Mouse (Mus musculus) CD4-positive, CD25-positive, alpha-beta regulatory T cell, adult 4 months (primary cell): ENCODE results near the gene Cetn4. TPM values are rescaled to one million over a fixed set of nuclear protein-coding genes. Genes with fewer than 3 reads are reported as not detected.

Source experiments
- ATAC-seq: one replicate; pipeline ENCODE4 v1.8.0; 2017
- polyA plus RNA-seq, 2 experiments: library from polyadenylated mRNA; unstranded; fragments of 100-300 nt; shearing (Covaris generic); gene quantifications; one replicate each; pipeline ENCODE4 v1.2.1; 2017

Gene Cetn4
- polyA plus RNA-seq, 2 experiments from 2014 or later = 0.46 to 0.62 TPM

DNA sequence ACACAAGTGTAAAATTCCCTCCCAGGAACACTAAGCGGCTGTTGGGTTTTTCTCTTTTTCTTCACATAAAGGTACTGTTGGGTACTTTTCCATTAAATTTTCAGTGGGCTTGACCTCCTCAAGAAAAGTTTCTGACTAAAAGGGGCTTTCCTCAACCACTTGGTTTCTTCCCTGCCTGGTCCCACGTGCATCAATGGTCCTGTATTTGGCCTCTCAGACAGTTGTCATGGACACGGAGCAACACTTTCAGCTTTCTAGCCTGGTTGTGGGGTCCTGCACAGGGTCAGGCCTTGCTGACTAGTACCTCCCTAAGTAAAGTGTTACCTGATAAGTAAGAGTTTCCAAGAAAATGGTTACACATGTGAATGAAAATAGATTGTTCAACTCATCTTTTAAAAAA is 13.0 kb downstream of the Cetn4 start:
- ATAC-seq = no peak

DNA sequence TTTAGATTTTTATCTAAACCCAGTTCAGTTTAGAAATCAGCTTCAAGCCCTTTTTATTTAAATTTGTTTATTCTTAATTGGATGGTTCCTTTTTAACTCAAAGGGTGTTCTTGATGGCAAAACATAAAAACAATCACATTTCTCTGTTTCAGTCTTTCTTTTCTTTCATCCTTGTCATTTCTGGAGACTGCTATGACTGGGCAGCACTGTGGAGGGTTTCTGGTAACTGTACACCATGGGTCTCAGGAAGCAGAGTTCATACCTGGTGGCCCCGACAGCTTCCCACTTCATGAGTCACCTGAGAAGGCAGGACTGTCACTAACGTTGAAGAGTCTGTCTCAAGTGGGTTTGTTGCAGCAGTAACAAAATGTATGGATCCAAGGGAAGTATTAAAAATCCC is 19.9 kb downstream of the Cetn4 start:
- peak; percentile 49 for ATAC-seq

DNA sequence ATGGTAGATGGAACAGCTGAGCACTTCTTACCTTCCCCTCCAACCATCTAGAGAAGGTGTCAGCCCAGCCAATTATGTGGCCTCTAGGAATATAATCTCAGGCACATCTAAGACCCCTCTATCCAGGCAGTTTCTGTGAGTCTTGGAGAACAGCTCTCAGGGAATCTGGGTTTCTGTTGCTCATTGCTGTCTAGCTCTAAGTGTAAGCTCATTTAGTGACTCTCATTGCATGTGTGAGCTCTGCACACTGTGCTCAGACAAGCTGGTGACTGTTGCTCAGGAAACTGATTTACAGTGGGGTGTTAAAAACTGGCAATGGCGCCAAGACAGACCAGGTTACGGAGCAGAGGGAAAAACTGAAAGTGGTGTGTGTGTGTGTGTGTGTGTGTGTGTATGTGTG is 20.6 kb downstream of the Cetn4 start:
- no peak for ATAC-seq

DNA sequence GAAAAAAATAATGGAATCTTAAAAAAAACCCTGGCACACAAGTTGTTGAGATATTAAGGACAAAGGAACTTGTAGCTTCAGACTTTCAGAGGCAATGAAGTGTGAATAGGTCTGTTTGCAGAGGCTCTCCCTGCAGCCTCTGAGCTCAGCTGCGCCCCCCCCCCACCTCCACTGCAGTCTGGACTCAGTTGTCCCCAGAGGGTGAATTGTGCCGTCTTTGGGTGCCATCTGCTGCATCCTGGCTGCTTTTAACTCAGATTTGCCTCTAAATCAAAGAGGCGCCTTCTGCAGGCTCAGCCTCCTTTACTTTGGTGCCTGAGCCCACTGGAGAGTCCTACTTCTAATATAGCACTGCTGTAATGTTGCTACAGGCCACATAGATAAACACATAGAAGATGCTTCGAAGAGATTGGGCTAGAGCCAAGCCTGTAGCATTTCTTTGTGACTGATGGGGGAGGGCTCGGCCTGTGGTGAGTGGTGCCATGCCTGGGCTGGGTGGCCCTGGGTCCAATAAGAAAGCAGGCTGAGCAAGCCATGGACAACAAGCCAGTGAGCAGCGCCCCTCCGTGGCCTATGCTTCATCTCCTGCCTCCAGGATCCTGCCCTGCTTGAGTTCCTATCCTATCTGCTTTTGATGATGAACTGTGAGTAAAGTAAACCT is 21.5 kb downstream of the Cetn4 start:
- no peak for ATAC-seq

DNA sequence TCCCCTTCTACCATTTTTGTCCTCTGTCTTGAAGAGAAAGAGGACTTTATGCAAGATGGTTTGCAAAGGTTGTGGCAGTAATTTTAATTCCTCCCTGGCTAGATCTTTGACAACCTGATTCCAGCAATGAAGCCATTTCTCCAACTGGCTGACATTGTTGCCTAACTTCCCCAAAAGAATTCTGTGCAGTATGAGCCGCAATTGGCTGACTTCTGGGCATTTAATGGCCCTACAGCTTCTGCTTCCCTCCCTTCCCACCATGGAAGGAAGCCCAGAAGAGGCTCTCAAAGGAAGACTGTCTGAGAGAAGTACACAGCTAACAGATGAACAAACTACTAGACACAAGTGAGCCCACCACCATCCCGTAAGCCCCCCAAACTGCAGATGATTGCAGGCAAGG is 23.3 kb downstream of the Cetn4 start:
- no peak for ATAC-seq

DNA sequence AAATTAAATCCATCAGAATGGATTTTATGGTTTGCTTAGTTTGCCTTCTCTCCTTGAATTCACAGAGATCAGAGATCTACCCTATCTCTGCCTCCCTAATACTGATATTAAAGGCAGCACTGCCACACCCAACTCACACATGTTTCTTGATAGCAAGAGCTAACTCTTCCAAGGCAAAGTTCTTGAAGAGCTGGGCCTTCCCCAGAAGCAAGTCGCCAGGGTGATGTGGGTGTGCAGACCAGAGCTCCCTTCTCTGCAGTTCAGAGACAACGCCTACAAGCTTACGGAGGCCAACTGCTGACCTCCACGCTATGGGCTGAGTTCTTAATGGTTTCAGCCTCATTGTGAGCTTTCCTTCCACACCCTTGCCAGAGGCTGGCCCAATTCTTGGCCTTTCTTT is 29.3 kb downstream of the Cetn4 start:
- no peak for ATAC-seq

DNA sequence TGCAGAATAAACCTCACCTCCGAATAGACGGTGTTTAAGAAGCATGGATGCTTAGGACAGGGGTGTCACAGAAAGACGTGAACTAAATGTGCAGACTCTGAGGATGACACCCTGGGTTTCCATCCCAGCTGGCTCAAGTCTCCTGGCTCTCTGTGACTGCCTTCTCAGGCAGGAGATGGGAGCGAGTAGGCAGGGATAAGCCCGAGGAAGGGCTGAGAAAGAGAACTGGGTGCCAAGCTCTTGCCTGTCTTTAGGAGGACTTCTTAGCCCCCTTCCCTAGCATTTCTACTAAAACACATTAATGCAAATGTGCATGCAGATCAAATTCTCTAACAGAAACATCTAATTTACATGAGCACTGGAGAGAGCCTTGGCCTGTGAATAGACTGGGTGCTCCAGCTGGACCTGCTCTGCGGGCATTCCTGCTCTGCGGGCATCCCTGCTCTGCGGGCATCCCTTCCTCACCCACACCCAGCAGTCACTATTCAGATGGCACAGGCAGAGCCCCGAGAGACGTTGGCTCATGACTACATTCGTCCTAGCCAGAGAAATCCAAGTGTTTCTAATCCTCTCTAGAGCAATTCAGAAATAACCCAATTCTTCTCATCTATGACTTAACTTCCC is 30.1 kb downstream of the Cetn4 start:
- no peak for ATAC-seq

DNA sequence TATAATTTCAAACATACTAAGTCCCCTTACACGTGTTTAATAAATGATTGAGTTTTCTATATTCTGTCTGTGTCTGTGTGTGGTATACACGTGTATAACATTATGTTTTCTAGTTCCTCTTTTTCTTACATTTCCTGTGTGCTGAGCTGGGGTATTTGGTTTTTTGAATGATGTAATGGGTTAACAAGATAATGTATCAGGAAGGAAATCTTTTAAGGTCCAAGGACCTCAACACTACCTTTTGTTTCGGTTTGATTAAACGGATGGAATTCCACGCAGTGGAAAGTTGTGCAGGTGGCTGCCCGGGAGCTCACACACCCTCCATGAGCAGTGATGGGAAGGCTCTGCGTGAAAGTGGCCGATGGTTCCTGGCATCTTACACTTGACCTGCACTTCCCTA is 31.6 kb downstream of the Cetn4 start:
- ATAC-seq = peak; percentile 50

DNA sequence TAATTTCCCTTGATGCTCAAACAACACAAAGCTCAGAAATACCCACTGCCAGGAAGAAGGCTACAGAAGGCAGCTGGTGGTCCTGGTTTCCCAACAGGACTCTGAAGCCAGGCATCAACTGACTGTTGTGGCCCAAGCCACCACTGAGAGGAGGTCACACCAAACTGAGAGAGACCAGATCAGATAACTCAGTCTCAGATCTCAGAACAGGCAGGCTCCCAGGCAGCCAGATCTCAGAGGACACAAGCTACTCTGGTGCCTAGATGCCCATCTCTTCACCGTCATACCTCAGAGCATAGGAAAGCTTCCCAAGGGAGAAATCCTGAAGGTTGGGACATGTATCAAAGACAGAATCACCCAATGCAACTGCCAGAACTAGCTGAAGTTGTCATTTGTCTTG is 32.3 kb downstream of the Cetn4 start:
- ATAC-seq = no peak

DNA sequence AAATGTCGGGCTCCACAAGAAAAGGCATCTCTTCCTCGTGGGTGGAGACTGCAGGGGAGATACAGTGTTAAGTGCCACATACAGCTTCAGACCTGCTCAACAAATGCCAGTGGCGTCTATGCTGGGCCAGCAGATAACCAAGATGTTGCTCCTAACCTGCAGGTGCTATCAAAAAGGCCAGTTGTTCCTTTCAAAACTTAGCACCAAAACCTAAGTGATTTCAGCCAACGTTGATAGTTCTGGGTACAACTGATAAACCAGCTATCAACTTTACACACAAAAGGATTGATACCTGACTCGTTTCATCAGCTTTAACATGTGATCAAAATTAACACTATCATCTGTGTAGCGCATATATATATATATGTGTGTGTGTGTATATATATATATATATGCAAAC is 37.8 kb downstream of the Cetn4 start:
- ATAC-seq = no peak

DNA sequence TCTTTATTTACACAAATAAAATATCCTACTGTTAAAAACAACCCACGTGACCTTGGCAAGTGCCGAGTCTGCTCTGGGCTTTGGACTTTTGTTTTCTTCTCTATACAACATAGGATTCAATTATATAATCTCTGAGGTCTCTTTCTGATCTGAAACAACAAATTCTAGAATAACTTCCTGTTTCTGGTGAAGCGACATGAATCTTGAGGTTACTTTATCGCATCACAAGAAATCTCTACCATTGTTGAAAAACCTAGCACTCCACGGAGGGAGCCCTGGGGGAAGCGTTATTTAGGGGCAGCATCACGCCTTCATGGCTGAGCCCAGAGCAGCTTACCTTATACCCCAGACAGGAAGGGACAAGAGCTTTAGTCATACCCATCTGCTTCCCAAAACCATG is 39.4 kb downstream of the Cetn4 start:
- peak; percentile 59 for ATAC-seq

DNA sequence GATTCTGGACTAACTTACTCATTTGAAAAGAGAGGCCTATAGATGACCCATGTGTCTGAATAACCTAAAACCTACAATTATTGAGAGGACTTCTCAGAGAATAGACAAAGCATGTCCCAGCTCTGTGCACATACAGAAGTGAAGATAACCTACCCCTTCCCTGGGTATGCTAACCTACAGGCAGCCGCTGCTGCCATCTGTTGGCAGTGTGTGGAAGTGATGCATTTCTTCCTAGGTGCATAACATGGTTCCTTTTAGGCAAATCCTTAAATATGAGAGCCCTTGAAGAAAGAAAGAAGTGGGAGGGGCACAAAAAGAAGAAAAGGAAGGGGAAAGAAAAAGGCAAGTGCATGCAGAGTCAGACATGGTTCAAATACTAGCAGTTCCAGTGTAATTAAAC is 41.3 kb downstream of the Cetn4 start:
- peak; percentile 76 for ATAC-seq

DNA sequence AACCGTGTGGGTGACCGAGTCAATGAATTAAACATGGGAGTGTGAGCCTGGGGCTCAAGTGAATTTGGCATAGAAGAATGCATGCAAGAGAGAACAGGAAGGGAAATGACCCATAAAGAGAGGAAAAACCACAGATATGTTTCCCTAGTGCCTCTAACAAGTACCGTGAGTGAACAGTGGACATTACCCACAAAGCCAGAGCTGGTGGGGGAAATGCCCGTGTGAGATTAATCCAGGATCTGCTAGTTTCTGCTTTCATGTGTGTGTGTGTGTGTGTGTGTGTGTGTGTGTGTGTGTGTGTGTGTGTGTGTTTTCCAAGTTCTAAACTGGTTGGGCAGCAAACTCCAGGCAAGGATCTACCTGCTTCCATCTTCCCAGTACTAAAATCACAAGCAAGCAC is 42.6 kb downstream of the Cetn4 start:
- no peak for ATAC-seq

DNA sequence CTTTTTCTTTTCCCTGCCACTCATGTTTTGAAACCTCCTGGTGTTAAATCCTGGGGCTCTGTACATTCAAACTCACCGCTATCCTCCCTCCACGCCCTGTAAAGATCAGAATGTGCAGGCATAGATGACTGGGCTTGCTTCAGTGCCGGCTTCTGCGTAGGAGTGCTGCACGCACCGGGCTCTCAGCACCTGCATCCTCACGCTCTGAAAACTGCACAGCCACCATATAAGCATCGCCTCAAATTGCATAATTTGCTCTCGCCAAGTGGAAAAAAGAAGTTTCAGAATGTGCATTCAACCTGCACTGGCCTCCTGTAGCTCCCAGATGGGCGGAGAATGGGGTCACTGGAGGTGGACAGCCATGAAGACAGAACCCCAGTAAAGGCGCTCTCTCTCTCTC is 44.2 kb downstream of the Cetn4 start:
- ATAC-seq = peak; percentile 48

DNA sequence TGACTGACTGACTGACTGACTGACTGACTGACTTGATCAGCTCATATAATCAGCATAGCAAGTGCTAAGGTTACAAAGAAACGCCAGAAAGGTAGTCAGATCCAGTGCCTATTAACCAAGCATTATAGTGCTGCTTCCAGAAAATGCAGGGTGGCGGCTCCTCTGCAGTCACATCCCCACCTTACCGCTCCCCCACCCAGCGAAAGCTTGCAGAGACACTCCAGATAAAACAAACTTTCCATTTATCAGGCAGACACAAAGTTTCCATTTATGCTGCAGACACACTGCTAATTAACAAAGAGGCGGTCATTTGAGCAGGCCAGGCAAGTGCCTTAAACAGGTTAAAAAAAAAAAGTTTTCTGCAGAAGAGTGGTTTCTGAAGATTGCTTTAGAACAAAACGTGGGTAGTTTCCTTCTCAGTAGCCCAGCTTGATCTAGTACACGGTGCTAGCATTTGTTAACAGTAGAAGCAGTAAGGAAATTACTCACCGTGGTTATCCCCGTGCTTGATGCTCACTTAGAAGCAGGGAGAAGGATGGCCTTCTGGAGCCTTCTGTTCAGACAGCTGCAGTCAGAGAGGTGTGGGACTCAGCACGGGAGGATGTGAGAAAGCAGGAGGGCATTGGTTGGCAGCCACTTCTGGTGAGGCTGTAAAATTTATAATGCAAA is 53.0 kb downstream of the Cetn4 start:
- ATAC-seq = peak; percentile 69

DNA sequence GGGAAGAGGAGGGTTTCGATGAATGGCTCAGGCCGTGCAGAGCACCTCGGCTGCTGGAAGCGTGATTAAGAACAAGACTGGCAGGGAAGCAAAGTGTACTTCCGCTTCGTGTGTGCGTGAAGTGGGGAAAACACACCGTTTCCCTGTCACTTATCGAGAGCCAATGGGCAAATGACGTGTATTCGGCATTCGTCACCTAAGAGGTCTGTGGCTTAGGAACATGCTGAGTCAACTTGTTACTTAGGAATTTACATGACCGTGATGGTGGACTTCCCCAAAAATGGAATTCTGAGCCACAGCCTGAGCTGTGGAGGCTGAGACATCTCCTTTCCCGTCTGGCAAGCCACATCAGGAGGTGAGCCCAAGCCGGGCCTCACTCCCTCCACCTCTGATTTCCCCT is 54.7 kb downstream of the Cetn4 start:
- ATAC-seq = no peak

Other genes with a start within 250 kb of the Cetn4 start
- not detected for gene Adad1, start 249.2 kb downstream of the Cetn4 start, polyA plus RNA-seq
- gene Il2, start 186.7 kb downstream of the Cetn4 start, polyA plus RNA-seq = 1 to 10 TPM in 1 of 2 experiments, under 1 TPM in 1; 0.60 to 1.0 TPM
- 1 to 10 TPM in 1 of 2 experiments, under 1 TPM in 1; 0.51 to 1.0 TPM for gene Il21, start 80.1 kb downstream of the Cetn4 start, polyA plus RNA-seq
- 1 to 10 TPM; 4.6 to 9.5 TPM for gene Bbs12, start 154 bp downstream of the Cetn4 start, polyA plus RNA-seq
- 1 to 10 TPM; 2.2 to 2.3 TPM for gene Fgf2, start 35.6 kb upstream of the Cetn4 start, polyA plus RNA-seq
- gene Spata5, start 107.2 kb upstream of the Cetn4 start, polyA plus RNA-seq = 10 to 100 TPM; 21.9 to 41.4 TPM
- 10 to 100 TPM; 11.1 to 13.4 TPM for gene Nudt6, start 107.5 kb upstream of the Cetn4 start, polyA plus RNA-seq